ENCODE assay signal across 15 mouse cellular contexts in the genomic region with DNA sequence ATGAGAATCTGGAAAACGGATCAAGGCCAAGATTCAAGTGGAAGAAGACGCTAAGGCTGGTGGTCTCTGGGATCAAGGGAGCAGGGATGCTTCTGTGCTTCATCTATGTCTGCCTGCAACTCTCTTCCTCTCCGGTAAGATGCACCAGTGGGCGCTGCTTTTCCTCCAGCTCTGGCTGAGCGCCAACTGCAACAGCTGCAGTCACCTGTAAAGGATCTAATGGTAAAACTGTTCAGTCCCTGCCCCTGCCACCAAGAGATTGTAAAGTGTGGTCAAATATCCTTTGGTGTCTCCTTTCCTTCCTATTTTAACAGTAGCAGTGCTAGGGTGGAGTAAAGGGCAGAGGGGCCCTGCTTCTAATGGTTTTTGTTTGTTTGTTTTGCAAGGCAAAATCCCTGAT. TPM values are rescaled to one million over a fixed set of nuclear protein-coding genes. Genes with fewer than 3 reads are reported as not detected.
A peak's percentile ranks its signal among the peaks of the same experiment; 100 is the strongest.
DNase-seq lines count a peak whose midpoint lies in the region; ATAC-seq and TF ChIP-seq lines count a peak whose summit lies in the region.
"Had no signal": no experiment of that assay in that cellular context is flagged by ENCODE, and none has a peak within 500 bp of the region (broad histone marks: within the 10 kb centered on the region; RNA-seq: fewer than 3 reads in every experiment).

No protein-coding gene starts in this region.

- no peaks in the 10 kb centered on the region for H3K36me3 ChIP-seq in liver, postnatal 0 days (replicated peaks; ENCODE audit: insufficient read depth, low read length)
- no peaks in the 10 kb centered on the region for H3K36me3 ChIP-seq in liver, embryonic 11.5 days (ENCODE audit: control insufficient read depth, insufficient read depth, low read length)
- H3K36me3 ChIP-seq in intestine, postnatal 0 days (ENCODE audit: control insufficient read depth, insufficient read depth) = no peaks in the 10 kb centered on the region
- H3K36me3 ChIP-seq: forebrain, embryonic 15.5 days; heart, embryonic 10.5 days had no signal

- no peak for TF ChIP-seq CTCF in gastrocnemius, adult 2 months (IDR thresholded peaks at IDR 0.05)
- TF ChIP-seq CTCF in liver, postnatal 0 days (IDR thresholded peaks at IDR 0.05; ENCODE audit: low read depth) = no peak
- TF ChIP-seq CTCF in intestine, postnatal 0 days (IDR thresholded peaks at IDR 0.05; ENCODE audit: low read depth) = peak; percentile 30; the same call in 1 of the 2 replicates

- no peak overlapping the region for H3K9ac ChIP-seq in liver, postnatal 0 days (replicated peaks)
- H3K9ac ChIP-seq in liver, embryonic 11.5 days (ENCODE audit: low read depth, low read length) = no peak overlapping the region
- no peak overlapping the region for H3K9ac ChIP-seq in intestine, postnatal 0 days (ENCODE audit: low read depth, low read length)
- H3K9ac ChIP-seq: forebrain, embryonic 15.5 days had no signal

- no peaks in the 10 kb centered on the region for H3K4me1 ChIP-seq in liver, postnatal 0 days (ENCODE audit: insufficient read depth)
- no peaks in the 10 kb centered on the region for H3K4me1 ChIP-seq in liver, embryonic 11.5 days (replicated peaks; ENCODE audit: control insufficient read depth, insufficient read depth, low read length)
- no peaks in the 10 kb centered on the region for H3K4me1 ChIP-seq in intestine, postnatal 0 days (replicated peaks; ENCODE audit: control insufficient read depth, insufficient read depth, low read length)
- H3K4me1 ChIP-seq: forebrain, embryonic 15.5 days; heart, embryonic 10.5 days had no signal

- H3K4me2 ChIP-seq in liver, postnatal 0 days (ENCODE audit: low read depth, low read length) = no peak overlapping the region
- H3K4me2 ChIP-seq in liver, embryonic 11.5 days = no peak overlapping the region
- no peak overlapping the region for H3K4me2 ChIP-seq in intestine, postnatal 0 days (replicated peaks; ENCODE audit: low read depth)
- H3K4me2 ChIP-seq: forebrain, embryonic 15.5 days had no signal

- ATAC-seq in liver, postnatal 0 days = peak; percentile 5; the same call in 1 of the 2 replicates
- ATAC-seq in liver, embryonic 11.5 days (replicated peaks; ENCODE audit: low FRiP score) = no peak
- no peak for ATAC-seq in intestine, postnatal 0 days
- no peak for ATAC-seq in erythroid progenitor cell, adult 5-6 weeks (replicated peaks; ENCODE audit: low FRiP score, poor library complexity, severe bottlenecking)
- ATAC-seq: forebrain, embryonic 15.5 days had no signal

- peak; percentile 21 for DNase-seq in gastrocnemius, adult 2 months
- DNase-seq in gastrocnemius, postnatal 36 days = no peak
- no peak for DNase-seq in liver, postnatal 0 days
- DNase-seq in liver, embryonic 11.5 days (ENCODE audit: low spot score) = no peak
- peak; percentile 68 for DNase-seq in thymus, postnatal 25 days
- no peak for DNase-seq in cerebellum, adult 9-10 months
- DNase-seq: embryo, embryonic 11 days; kidney, postnatal 25 days had no signal

- 46% methylated on average over 5 of the region's 5 CpGs for WGBS in liver, postnatal 0 days (ENCODE audit: insufficient replicate concordance)
- 68% methylated on average over 5 of the region's 5 CpGs for WGBS in liver, embryonic 11.5 days
- 57% methylated on average over 5 of the region's 5 CpGs for WGBS in intestine, postnatal 0 days

- H3K9me3 ChIP-seq in liver, postnatal 0 days (ENCODE audit: low read length) = no peaks in the 10 kb centered on the region
- H3K9me3 ChIP-seq in liver, embryonic 11.5 days (ENCODE audit: control insufficient read depth, low read length) = no peaks in the 10 kb centered on the region
- no peaks in the 10 kb centered on the region for H3K9me3 ChIP-seq in intestine, postnatal 0 days (ENCODE audit: control insufficient read depth)
- H3K9me3 ChIP-seq: forebrain, embryonic 15.5 days; heart, embryonic 10.5 days had no signal

- intact Hi-C loops in gastrocnemius, adult 2 months (cut with DNase I) = no loop called here
- intact Hi-C loops in gastrocnemius, postnatal 36 days (cut with DNase I) = loop anchor here (5.0 kb wide), 1 partner anchor 342 kb away; no protein-coding TSS in a partner anchor

- no peaks in the 10 kb centered on the region for H3K27me3 ChIP-seq in liver, postnatal 0 days (ENCODE audit: insufficient read depth, low read length)
- H3K27me3 ChIP-seq in liver, embryonic 11.5 days (replicated peaks; ENCODE audit: control insufficient read depth, insufficient read depth, low read length) = no peaks in the 10 kb centered on the region
- H3K27me3 ChIP-seq in intestine, postnatal 0 days (replicated peaks; ENCODE audit: control insufficient read depth, insufficient read depth, low read length) = 0 out of 2 replicates have a peak, but pooled peaks cover 3% of the 10 kb centered on the region
- H3K27me3 ChIP-seq: forebrain, embryonic 15.5 days had no signal

- no peak overlapping the region for H3K27ac ChIP-seq in gastrocnemius, adult 2 months
- H3K27ac ChIP-seq in liver, postnatal 0 days (ENCODE audit: low read depth) = no peak overlapping the region
- H3K27ac ChIP-seq in liver, embryonic 11.5 days (ENCODE audit: low read depth, low read length) = no peak overlapping the region
- no peak overlapping the region for H3K27ac ChIP-seq in intestine, postnatal 0 days (ENCODE audit: low read depth, low read length)
- H3K27ac ChIP-seq: forebrain, embryonic 15.5 days; heart, embryonic 10.5 days had no signal

- no peak overlapping the region for H3K4me3 ChIP-seq in gastrocnemius, adult 2 months
- H3K4me3 ChIP-seq in liver, postnatal 0 days (ENCODE audit: low read depth, low read length) = no peak overlapping the region
- no peak overlapping the region for H3K4me3 ChIP-seq in liver, embryonic 11.5 days (ENCODE audit: low read depth, low read length)
- H3K4me3 ChIP-seq in intestine, postnatal 0 days (ENCODE audit: low read depth, low read length) = no peak overlapping the region
- H3K4me3 ChIP-seq: forebrain, embryonic 15.5 days; heart, embryonic 10.5 days had no signal

- no peak for TF ChIP-seq EP300 in liver, postnatal 0 days (IDR thresholded peaks at IDR 0.05; ENCODE audit: low read depth)

RNA-seq across cellular contexts. Expression of a gene that starts 0.4 kb away (rescaled TPM):
- total RNA-seq in gastrocnemius, adult 2 months (2021) = not detected
- not detected for total RNA-seq in gastrocnemius, postnatal 36 days (2021)
- not detected in 2 replicates for polyA plus RNA-seq in liver, postnatal 0 days (2015; fragmentation: Nextera tagmentation; extraction: Ambion mirVana)
- not detected in 2 replicates for polyA plus RNA-seq in liver, embryonic 11.5 days (2014; fragmentation: Nextera tagmentation; extraction: Ambion mirVana)
- not detected in 2 replicates for polyA plus RNA-seq in intestine, postnatal 0 days (2015; fragmentation: Nextera tagmentation; extraction: Ambion mirVana)
- total RNA-seq in erythroid progenitor cell, adult 5-6 weeks (2015; ENCODE audit: low replicate concordance) = 5.9 TPM in 1 of 2 replicates, not detected in the other
- not detected in 2 replicates for total RNA-seq in erythroid progenitor cell, adult 5-6 weeks (2017; ENCODE audit: low replicate concordance)
- total RNA-seq: left cerebral cortex, postnatal 14 days had no signal
- polyA plus RNA-seq: forebrain, embryonic 15.5 days; heart, embryonic 10.5 days; neural tube, embryonic 11.5 days; urinary bladder, adult 2 months had no signal

Comparison
In these comparisons a context has a peak if more than half of its experiments do, and no peak if none do; other contexts are left out.
1. DNase-seq: peak in gastrocnemius, adult 2 months (single experiment) and thymus, postnatal 25 days (single experiment); none in gastrocnemius, postnatal 36 days (0 of 2), liver, postnatal 0 days (single experiment), liver, embryonic 11.5 days (single experiment) and cerebellum, adult 9-10 months (single experiment).